Mouse (Mus musculus) inflammation-experienced regulatory T-cells, adult 6 months (primary cell): ENCODE data around the gene Scgb2a2. TPM values are rescaled to one million over a fixed set of nuclear protein-coding genes. Genes with fewer than 3 reads are reported as not detected.
"Not testable (repeated sequence)": the region's sequence is repeated elsewhere in the genome, so short reads cannot be mapped to it uniquely, and the experiment has no call there.

Experiments used
- ATAC-seq: one replicate; pipeline ENCODE4 v1.8.0; 2017
- polyA plus RNA-seq, 3 experiments: library from polyadenylated mRNA; unstranded; fragments of 100-300 nt; shearing (Covaris generic); gene quantifications; one replicate each; pipeline ENCODE4 v1.2.1; 2017

The Scgb2a2 gene
- not detected for polyA plus RNA-seq

DNA sequence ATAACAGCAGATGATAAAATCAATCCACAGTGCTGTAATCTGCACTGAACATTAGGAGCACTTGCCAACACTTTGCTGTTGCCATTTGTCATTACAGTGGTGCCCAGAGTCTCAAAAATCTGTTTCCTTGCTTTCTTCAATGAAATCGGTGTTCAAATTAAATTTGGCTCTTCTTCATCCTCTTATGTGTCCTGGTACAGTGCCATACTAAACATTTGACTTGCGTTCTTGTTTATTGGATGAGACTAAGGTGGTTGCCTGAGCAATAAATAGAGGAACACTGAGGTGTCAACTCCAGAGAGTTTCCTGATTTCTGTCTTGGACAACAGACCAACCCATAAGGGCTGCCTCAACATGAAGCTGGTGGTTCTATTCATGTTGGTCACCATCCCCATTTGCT, at the start of gene Scgb2a2:
Gene Scgb2a2 (plus strand): TSS at position 301 of the 400 bp plus-strand sequence.
- ATAC-seq = no peak

DNA sequence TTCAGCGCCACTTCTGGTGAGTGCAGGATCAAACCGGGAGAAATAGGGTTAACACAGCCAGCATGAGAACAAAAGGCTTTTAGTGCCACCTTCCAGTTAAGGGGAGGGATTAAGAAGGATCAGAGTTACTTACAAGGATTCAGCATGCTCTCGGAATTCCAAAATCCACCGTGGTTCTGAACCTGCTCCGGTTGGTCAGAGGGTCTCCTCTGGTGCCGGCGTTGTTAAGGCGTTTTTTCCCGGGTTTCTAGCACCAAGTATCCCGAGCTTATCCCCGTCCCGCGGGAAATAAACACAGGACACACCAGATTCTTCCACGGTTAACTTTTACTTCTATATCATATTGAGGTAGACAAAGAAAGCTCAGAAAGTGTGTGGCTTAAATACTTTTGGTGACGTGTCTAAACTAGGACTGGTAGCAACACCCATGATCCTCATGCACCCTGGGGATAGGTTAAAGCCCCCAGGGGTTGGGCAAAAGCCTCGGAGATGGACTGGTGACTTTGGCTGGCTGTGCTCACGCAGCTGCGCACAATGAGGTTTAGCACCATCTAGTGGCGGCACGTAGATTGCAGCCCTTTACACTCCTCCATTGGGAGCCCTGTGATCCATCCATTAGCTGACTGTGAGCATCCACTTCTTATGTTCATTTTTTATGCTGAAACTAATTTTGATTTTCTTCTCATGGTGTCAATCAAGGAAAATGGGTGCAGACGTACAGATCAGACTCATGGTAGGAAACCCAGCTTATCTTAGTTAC, 10.6 kb upstream of the Scgb2a2 start:
- peak; percentile 50 for ATAC-seq

DNA sequence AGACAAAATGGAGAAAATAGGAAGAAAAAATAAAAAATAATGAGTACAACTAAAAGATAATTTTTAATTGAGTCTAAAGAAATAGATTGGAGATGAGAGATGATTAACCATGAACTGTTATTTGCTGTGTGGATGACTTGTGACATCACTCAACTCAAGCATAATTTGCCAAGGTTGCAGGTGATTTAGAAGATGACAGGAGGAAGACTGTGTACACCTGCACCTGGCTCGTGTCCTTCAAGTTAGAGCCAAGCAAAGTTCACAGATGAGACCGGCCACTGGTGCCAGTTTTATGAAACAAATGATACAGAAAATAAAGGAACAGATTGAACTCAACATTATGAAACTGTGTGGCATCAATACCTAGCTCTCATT, 10.0 kb upstream of the Scgb2a2 start:
- ATAC-seq = no peak

- not testable (repeated sequence) for ATAC-seq
Measured at GRCm38 (mm10) chr19:9849368-9850075, 2.2 kb downstream of the Scgb2a2 start.

- not testable (repeated sequence) for ATAC-seq
Measured at GRCm38 (mm10) chr19:9860821-9861220, 13.5 kb downstream of the Scgb2a2 start.

GRCm38 (mm10) chr19:9864856-9865255, 17.5 kb downstream of the Scgb2a2 start:
- ATAC-seq = no peak

GRCm38 (mm10) chr19:9865466-9865865, 18.1 kb downstream of the Scgb2a2 start:
- no peak for ATAC-seq

DNA sequence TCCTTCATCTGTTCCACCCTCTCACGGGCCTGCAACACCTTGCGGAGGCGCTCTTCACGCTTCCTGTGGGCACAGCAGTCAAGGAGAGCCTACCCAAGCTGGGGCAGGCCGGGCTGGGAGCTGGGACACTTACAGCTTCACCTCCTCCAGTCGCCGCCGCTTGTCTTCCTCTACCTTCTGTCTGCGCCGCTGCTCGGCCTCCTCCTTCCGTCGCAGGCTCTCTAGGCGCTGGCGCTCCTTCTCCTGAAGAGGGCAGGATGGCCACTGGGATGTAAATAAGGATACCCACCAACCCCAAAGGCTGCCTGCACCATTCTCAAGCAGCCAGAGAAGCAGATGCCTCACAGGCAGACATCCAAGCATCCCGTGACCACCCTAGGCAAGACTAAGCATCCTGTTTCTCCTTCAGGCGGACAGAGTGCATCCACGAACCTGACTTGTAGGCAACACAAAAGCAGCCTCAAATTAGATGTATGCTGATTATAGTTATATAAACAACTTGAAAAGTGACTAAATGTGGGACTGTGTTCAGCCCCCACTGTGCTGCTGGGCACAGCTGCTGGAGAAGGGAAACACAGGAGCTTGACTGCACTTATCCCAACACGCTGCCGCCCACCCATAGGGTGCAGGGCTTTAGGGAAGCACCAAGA, 30.9 kb downstream of the Scgb2a2 start:
- no peak for ATAC-seq

- ATAC-seq = no peak
Measured at GRCm38 (mm10) chr19:9886348-9886747, 39.0 kb downstream of the Scgb2a2 start.

DNA sequence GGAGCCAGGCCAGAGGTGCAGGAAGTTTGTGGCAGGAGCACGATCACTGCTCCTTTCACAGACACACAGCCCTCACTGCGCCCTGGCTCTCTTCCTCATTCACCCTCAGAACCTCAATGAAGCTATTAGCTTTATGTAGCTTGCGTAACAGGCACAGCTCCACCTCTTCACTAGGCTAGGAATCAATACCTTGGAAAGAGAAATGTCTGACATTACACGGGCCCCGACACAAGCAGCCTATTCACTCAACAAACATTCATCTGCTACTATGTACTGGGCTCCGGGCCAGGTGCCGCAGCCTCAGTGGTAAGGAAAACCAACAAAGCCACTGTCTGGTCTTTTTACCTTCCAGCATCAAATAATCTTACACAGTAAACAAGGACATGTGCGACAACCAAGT, 39.4 kb downstream of the Scgb2a2 start:
- ATAC-seq = no peak

DNA sequence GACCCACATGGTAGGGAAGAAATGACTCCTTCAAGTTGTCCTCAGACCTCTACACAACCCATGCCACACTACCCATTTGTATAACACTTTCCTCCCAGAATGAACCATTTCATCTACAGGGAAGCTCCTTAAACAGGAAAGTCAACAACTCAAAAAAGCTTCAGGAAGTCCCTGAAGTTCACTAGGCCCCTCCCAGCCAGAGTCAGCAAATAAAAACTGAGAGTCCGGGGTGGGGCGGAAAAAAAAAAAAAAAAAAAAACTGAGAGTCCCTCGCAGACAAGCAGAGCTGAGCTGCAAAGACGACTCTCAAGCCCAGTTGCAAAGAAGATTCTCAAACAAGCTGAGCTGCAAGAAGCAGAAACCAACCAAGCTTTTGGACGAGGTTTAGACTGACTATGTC, 48.7 kb downstream of the Scgb2a2 start:
- no peak for ATAC-seq

GRCm38 (mm10) chr19:9898339-9899066, 51.1 kb downstream of the Scgb2a2 start:
- no peak for ATAC-seq

- peak; percentile 99 for ATAC-seq
Measured at GRCm38 (mm10) chr19:9899072-9899779, 51.9 kb downstream of the Scgb2a2 start, which contains the start of gene Incenp. Gene Incenp, minus strand, starts transcription at chr19:9899551.

GRCm38 (mm10) chr19:9899780-9900146, 52.4 kb downstream of the Scgb2a2 start:
- peak; percentile 10 for ATAC-seq

- ATAC-seq = not testable (repeated sequence)
Measured at GRCm38 (mm10) chr19:9900696-9901095, 53.3 kb downstream of the Scgb2a2 start.

Other genes with a start within 250 kb of the Scgb2a2 start
- gene Incenp, start 52.0 kb downstream of the Scgb2a2 start, polyA plus RNA-seq = 10 to 100 TPM; 11.4 to 57.7 (median 18.4) TPM
- gene Fth1, start 133.0 kb downstream of the Scgb2a2 start, polyA plus RNA-seq = 1,000 to 10,000 TPM; 1,678 to 2,599 (median 2,226) TPM
- under 1 TPM in 1 of 3 experiments, not detected in 2; 0.21 TPM for gene Best1, start 154.1 kb downstream of the Scgb2a2 start, polyA plus RNA-seq
- gene Rab3il1, start 154.1 kb downstream of the Scgb2a2 start, polyA plus RNA-seq = not detected
- gene Fads3, start 194.0 kb downstream of the Scgb2a2 start, polyA plus RNA-seq = not detected